Mouse (Mus musculus) stomach, embryonic 16.5 days (tissue): Measurements from ENCODE around the gene Mybph. TPM values are rescaled to one million over a fixed set of nuclear protein-coding genes. Genes with fewer than 3 reads are reported as not detected.

Experiments
- ATAC-seq: fragments of 200-750 bp; cut with Nextera tagmentation; 2 replicates; pipeline ENCODE4 v1.8.0; 2017; ENCODE audit warnings: moderate number of reproducible peaks, moderate TSS enrichment; ENCODE audit not compliant: insufficient read depth, low FRiP score
- H3K27ac ChIP-seq: fragments of 300-500 bp; sonication (generic); 2 replicates; pipeline ENCODE4 v1.5.1; 2014; ENCODE audit warnings: low read length
- H3K27me3 ChIP-seq: fragments of 300-500 bp; sonication (generic); 2 replicates; pipeline ENCODE4 v1.6.1; 2014; ENCODE audit warnings: low read length, control low read depth, mixed read lengths; ENCODE audit not compliant: control insufficient read depth, insufficient read depth
- H3K36me3 ChIP-seq: fragments of 300-500 bp; sonication (generic); 2 replicates; pipeline ENCODE4 v1.6.1; 2014; ENCODE audit warnings: low read length; ENCODE audit not compliant: control insufficient read depth, insufficient read depth
- H3K4me1 ChIP-seq: fragments of 300-500 bp; sonication (generic); 2 replicates; pipeline ENCODE4 v1.6.1; 2014; ENCODE audit warnings: low read length, control low read depth, mixed read lengths; ENCODE audit not compliant: control insufficient read depth, insufficient read depth
- H3K4me2 ChIP-seq: fragments of 300-500 bp; sonication (generic); 2 replicates; pipeline ENCODE4 v1.6.1; 2014; ENCODE audit warnings: low read depth, low read length, mixed read lengths
- H3K4me3 ChIP-seq: fragments of 300-500 bp; sonication (generic); replicated peaks from 2 replicates; pipeline ENCODE4 v1.5.1; 2014; ENCODE audit warnings: mild to moderate bottlenecking, low read length
- H3K9ac ChIP-seq: fragments of 300-500 bp; sonication (generic); 2 replicates; pipeline ENCODE4 v1.6.1; 2014; ENCODE audit warnings: low read length
- H3K9me3 ChIP-seq: fragments of 300-500 bp; sonication (generic); replicated peaks from 2 replicates; pipeline ENCODE4 v1.6.1; 2016; ENCODE audit warnings: low read length, control low read depth; ENCODE audit not compliant: control insufficient read depth
- WGBS: fragments of 180-500 bp; shearing (Covaris S2); extraction: QIAGEN DNeasy Blood & Tissue Kit; methylation state at CpG from one replicate; pipeline ENCODE4 v1.1.7; 2014; 5-methylcytosine and 5-hydroxymethylcytosine counted together
- polyA plus RNA-seq: library from polyadenylated mRNA; unstranded; fragments of >200 nt; fragmentation: Nextera tagmentation; extraction: Ambion mirVana; gene quantifications from 2 replicates; pipeline ENCODE4 v1.2.1, GENCODE M21; 2015

Gene Mybph
- polyA plus RNA-seq, 1 experiment from 2014 or later: 9.0 TPM

DNA sequence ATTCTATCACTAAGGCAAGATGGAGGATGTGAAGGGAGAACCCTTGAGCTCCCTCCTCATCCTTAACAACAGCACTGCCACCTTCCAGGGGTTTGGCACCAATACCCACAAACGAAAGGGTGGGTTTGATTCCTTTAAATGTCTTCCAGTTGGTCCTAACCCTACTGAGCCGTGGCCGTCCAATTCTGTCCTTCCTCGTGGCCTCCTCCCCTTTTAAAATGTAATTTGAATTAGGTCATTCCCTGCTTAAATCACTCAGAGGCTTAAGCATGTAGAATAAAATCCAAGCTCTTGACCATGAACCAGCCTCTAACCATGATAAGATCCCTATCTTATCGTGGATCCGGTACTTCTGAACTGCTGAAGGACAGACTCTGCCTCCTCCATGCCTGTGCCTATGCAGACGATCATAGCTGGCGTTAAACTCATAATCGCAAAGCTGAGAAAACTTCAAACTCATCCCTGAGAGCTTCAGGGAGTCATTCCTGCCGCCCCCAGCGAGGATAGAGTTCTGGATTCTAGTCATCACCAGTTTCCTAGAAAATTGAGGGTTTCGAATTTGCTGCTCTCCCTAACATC lies 31.5 kb downstream of the Mybph start:
- Histone ChIP-seq H3K4me1 (no peaks in the 10 kb centered on the region; the same call in 1 of the 2 replicates), H3K9me3 (no peaks in the 10 kb centered on the region), H3K4me3 (no peak overlapping the region), H3K36me3 (no peaks in the 10 kb centered on the region), H3K4me2 (no peak overlapping the region), H3K27ac (no peak overlapping the region), H3K27me3 (no peaks in the 10 kb centered on the region), H3K9ac (no peak overlapping the region)
- 84% methylated on average over 12 of the region's 12 CpGs for WGBS
- ATAC-seq: no peak

DNA sequence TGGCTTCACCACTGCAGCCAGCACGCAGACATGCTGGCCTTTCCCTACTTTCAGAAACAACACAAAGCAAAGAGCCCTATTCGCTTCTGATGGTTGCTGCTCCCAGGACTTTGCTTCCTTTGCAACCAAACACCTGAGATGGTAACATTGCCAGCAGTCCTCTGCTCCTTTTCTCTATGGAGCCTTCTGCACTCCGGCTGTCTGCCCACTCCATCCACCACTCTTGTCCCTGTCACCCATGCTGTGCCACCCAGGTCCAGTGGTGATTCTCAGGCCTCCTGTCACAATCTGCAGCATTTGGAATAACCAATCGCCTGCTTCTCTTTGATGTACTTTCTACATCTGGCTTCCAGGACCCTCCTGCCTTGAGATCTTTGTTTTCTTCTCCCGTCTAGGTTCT lies 32.1 kb downstream of the Mybph start:
- Histone ChIP-seq H3K4me1 (no peaks in the 10 kb centered on the region; the same call in 1 of the 2 replicates), H3K36me3 (no peaks in the 10 kb centered on the region), H3K4me2 (no peak overlapping the region), H3K27me3 (no peaks in the 10 kb centered on the region), H3K27ac (no peak overlapping the region), H3K4me3 (no peak overlapping the region), H3K9me3 (no peaks in the 10 kb centered on the region), H3K9ac (no peak overlapping the region)
- no peak for ATAC-seq
- 86% methylated on average over 5 of the region's 5 CpGs for WGBS

DNA sequence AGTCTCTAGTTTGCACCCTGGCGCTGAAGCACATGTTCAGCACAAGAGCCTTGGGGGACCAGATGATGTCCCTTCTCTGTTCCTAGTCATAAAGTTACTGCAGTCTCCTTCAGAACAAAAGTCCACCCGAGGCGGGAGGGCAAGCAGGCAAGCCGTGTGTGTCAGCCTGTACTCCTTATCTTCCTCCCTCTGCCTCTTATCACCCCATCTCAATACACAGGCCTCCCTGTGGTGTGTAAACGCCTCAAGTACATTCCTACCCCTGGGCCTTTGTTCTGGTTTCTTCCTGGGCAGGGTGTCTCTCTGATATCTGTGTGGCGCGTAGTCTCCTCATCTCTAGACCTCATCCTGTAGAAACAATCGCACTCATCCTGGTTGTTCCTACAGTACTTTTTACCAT lies 33.5 kb downstream of the Mybph start:
- no peaks in the 10 kb centered on the region for H3K36me3 ChIP-seq
- H3K27me3 ChIP-seq: no peaks in the 10 kb centered on the region
- no peak for ATAC-seq
- no peaks in the 10 kb centered on the region; the same call in 1 of the 2 replicates for H3K4me1 ChIP-seq
- no peaks in the 10 kb centered on the region for H3K9me3 ChIP-seq
- no peak overlapping the region for H3K4me3 ChIP-seq
- WGBS: 58% methylated on average over 8 of the region's 8 CpGs
- H3K9ac ChIP-seq: no peak overlapping the region
- no peak overlapping the region for H3K27ac ChIP-seq
- no peak overlapping the region for H3K4me2 ChIP-seq

DNA sequence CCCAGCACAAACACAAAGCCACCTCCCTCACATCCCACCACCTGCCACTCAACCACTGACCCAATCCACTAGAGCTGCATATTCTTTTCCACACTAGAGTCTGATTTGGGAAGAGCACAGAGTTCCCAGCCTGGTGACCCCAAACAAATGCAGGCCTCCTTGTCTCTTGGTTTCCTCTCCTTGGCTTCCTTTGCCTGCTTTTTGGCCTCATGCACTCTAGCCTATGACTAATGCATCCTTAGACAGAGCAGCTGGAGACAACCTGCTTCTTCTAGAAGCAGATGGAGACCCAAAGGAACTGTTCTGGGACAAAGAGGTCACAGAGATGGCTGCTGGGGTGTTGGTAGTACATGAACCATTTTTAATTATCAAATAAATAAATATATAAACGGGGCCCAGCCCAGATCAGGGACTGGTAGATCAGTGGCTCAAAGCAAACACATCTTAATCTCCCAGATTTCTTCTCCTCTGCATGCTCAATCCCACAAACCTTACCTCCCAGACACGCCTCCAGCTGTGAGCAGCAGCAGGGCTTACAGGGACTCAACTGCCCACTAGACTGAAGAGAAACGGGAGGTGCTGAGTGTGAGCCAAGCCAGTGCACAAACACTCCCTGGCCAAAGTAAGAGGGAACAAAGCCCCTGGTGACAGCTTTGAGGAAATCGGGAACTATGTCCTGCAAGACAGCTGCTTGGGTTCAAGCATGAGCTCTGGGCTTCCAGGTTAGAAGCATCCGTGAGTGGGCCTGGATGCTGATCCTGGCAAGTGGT lies 36.7 kb downstream of the Mybph start:
- H3K4me2 ChIP-seq: no peak overlapping the region
- H3K4me1 ChIP-seq: peaks cover 10% of the 10 kb centered on the region
- WGBS: 58% methylated on average over 5 of the region's 5 CpGs
- H3K27me3 ChIP-seq: peaks cover 14% of the 10 kb centered on the region
- H3K4me3 ChIP-seq: no peak overlapping the region
- H3K27ac ChIP-seq: no peak overlapping the region
- no peaks in the 10 kb centered on the region for H3K36me3 ChIP-seq
- no peak for ATAC-seq
- H3K9ac ChIP-seq: no peak overlapping the region
- no peaks in the 10 kb centered on the region for H3K9me3 ChIP-seq

DNA sequence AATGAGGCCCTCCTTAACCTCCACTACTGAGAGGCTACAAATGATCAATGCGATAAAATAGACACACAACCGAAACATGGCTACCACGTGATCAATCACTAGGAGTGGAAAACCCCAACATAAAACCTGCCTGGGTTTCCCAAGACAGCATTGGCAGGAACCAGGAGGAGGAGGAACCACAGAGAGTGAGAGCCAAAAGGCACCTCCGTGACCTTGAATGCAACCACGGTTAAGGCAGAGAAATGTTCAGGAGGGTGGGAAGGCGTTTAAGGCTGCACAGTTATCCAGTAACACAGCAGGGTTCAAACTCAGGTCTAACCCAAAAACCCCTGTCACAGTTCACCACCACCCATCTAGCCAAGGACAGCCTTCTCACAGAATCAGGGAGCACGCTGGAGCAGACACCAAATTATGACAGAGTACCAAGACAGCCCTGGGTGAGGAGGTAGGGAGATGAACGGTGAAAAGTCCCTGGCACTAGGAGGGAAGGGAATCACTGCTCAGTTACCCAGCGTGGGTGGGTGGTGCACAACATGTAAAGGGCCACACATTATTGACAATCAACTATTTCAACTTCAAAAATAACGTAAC lies 37.5 kb downstream of the Mybph start:
- Histone ChIP-seq H3K4me1 (peaks cover 11% of the 10 kb centered on the region), H3K36me3 (no peaks in the 10 kb centered on the region), H3K9me3 (no peaks in the 10 kb centered on the region), H3K4me3 (no peak overlapping the region), H3K4me2 (no peak overlapping the region), H3K27me3 (peaks cover 20% of the 10 kb centered on the region), H3K27ac (no peak overlapping the region), H3K9ac (no peak overlapping the region)
- no peak for ATAC-seq
- WGBS: 80% methylated on average over 10 of the region's 10 CpGs

DNA sequence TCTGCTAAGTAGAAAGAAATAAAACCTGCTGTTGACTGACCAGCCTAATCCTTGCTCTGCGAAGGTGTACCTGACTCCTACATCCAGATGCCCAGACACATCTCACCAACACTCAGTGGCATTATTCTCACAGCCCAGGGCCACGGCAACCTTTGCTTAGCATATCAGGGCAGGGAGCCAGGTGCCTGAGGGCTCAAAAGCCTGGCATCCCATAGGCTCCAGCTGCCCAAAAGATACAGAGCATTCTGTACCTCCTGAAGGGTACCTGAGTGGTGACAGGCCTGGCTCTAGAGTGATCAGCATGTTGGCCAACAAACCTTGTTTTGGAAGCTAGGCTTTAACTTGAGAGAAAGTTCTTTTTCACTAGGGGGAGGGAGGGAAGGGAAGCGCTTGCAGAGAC lies 38.0 kb downstream of the Mybph start:
- no peak for ATAC-seq
- peaks cover 16% of the 10 kb centered on the region for H3K4me1 ChIP-seq
- no peak overlapping the region for H3K9ac ChIP-seq
- no peak overlapping the region for H3K4me2 ChIP-seq
- H3K9me3 ChIP-seq: no peaks in the 10 kb centered on the region
- no peaks in the 10 kb centered on the region for H3K36me3 ChIP-seq
- no peak overlapping the region for H3K4me3 ChIP-seq
- H3K27ac ChIP-seq: no peak overlapping the region
- 82% methylated on average over 3 of the region's 3 CpGs for WGBS
- peaks cover 22% of the 10 kb centered on the region for H3K27me3 ChIP-seq

DNA sequence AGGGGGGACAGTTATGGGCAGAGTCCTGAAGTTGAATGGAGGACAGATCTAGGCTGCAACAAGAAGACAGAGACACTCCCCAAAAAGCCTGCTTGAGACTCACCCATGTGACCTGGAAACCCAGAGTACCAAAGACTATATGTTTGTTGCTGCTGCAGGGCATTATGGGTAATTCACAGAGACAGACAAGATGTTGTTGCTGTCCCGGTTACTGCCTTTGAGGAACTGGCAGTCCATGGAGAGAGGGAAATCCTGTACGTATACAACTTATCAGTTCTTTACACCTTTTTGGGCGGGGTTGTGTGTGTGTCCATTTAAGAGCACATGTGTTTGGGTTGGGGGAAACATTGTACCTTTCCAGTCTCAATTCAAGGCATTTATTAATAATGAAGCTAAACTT lies 38.4 kb downstream of the Mybph start:
- Histone ChIP-seq H3K27ac (no peak overlapping the region), H3K4me1 (peaks cover 16% of the 10 kb centered on the region), H3K4me2 (no peak overlapping the region), H3K9me3 (no peaks in the 10 kb centered on the region), H3K9ac (no peak overlapping the region), H3K4me3 (no peak overlapping the region), H3K27me3 (peaks cover 26% of the 10 kb centered on the region), H3K36me3 (no peaks in the 10 kb centered on the region)
- no peak for ATAC-seq
- WGBS: 66% methylated on average over 3 of the region's 3 CpGs

DNA sequence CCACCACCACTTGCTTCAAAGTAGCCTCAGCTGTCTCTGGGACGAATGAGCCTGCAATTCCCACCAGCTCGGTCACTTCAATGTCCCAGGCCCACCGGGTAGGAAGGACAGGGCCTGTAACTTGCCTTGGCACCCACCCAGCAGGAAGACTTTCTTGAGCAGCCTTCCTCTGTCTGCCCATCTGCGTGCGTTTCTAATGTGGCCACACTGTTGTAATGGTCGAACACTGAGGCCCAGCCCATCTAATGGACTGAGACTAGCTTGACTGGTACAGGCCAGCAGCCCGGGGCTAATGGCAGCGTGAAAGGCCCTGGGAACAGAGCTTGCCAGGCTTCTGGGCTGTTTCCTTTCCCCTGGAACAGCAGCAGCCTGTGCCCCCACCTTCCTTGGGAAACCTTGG lies 39.1 kb downstream of the Mybph start:
- Histone ChIP-seq H3K4me1 (peaks cover 16% of the 10 kb centered on the region), H3K36me3 (no peaks in the 10 kb centered on the region), H3K4me2 (peak overlapping the region; percentile 88), H3K27ac (peak overlapping the region; percentile 87), H3K9ac (0 out of 2 replicates have a peak overlapping the region, but pooled peaks have one; percentile 49), H3K27me3 (peaks cover 26% of the 10 kb centered on the region), H3K9me3 (no peaks in the 10 kb centered on the region), H3K4me3 (peak overlapping the region; percentile 1; the same call in 1 of the 2 replicates)
- ATAC-seq: no peak; the same call in 1 of the 2 replicates
- WGBS: 72% methylated on average over 8 of the region's 8 CpGs
